Mouse (Mus musculus): ENCODE measurements around the gene Cntn1. TPM values are rescaled to one million over a fixed set of nuclear protein-coding genes. Genes with fewer than 3 reads are reported as not detected.

Cntn1 gene
- polyA plus RNA-seq, 1 experiment from 2014 or later = 0.51 TPM

DNA sequence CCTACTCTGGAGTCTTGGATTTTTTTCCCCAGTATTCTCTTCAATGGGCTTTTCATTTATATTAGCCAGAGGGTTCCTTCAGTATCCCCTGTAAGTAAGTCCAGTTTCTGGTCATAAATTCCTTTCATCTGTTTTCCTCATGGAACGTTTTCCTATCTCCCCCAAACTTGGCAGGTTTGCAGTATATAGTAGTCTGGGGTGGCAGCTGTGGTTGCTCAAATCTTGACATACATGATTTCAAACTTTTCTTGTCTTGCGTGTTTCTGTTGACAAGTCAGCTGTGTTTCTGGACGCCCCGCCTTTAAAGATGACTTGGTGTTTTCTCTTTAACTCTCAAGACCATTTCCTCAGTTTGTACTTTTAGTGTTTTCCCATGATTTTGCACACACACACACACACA is 155.7 kb downstream of the Cntn1 start:
- ATAC-seq (ENCODE audit: insufficient read depth) = peak; percentile 47; the same call in 1 of the 2 replicates
- Histone ChIP-seq H3K27ac (ENCODE audit: low read depth) (no peak overlapping the region), H3K4me3 (ENCODE audit: low read depth, low read length) (no peak overlapping the region), H3K4me2 (no peak overlapping the region), H3K27me3 (ENCODE audit: insufficient read depth, low read length) (no peaks in the 10 kb centered on the region), H3K4me1 (ENCODE audit: insufficient read depth) (no peaks in the 10 kb centered on the region), H3K36me3 (ENCODE audit: insufficient read depth) (no peaks in the 10 kb centered on the region), H3K9ac (no peak overlapping the region), H3K9me3 (ENCODE audit: low read depth, low read length) (no peaks in the 10 kb centered on the region)
- no peak for TF ChIP-seq CTCF (IDR thresholded peaks at IDR 0.05; ENCODE audit: low read depth)
- DNase-seq = peak; percentile 68
- WGBS = 43% methylated on average over 4 of the region's 4 CpGs

DNA sequence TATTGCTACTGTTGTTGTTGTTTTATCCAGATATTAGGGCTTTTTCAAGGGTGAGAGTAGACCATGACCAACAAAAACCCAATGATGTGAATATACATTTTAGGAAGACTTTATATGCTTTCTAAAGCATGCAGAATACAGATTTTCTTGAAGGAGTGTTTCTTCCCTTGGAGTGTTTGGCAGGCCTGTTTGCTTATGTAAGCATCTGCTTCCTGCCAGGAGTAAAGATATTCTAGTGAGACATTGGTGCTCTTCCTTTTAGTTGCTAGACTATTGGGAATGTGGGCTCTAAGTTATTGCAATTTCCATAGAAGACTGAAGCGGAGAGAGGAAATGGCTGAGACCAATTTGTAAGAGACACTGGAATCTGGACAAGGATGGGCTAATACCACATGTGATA is 158.8 kb downstream of the Cntn1 start:
- H3K4me1 ChIP-seq (ENCODE audit: insufficient read depth) = no peaks in the 10 kb centered on the region
- H3K27ac ChIP-seq (ENCODE audit: low read depth) = no peak overlapping the region
- no peak overlapping the region for H3K4me2 ChIP-seq
- H3K4me3 ChIP-seq (ENCODE audit: low read depth, low read length) = no peak overlapping the region
- no peak overlapping the region for H3K9ac ChIP-seq
- no peaks in the 10 kb centered on the region for H3K36me3 ChIP-seq (ENCODE audit: insufficient read depth)
- WGBS = 72% methylated on average over 1 of the region's 1 CpGs
- ATAC-seq (ENCODE audit: insufficient read depth) (no peak), DNase-seq (peak; percentile 14)
- no peak for TF ChIP-seq CTCF (IDR thresholded peaks at IDR 0.05; ENCODE audit: low read depth)
- H3K27me3 ChIP-seq (ENCODE audit: insufficient read depth, low read length) = no peaks in the 10 kb centered on the region
- H3K9me3 ChIP-seq (ENCODE audit: low read depth, low read length) = no peaks in the 10 kb centered on the region

DNA sequence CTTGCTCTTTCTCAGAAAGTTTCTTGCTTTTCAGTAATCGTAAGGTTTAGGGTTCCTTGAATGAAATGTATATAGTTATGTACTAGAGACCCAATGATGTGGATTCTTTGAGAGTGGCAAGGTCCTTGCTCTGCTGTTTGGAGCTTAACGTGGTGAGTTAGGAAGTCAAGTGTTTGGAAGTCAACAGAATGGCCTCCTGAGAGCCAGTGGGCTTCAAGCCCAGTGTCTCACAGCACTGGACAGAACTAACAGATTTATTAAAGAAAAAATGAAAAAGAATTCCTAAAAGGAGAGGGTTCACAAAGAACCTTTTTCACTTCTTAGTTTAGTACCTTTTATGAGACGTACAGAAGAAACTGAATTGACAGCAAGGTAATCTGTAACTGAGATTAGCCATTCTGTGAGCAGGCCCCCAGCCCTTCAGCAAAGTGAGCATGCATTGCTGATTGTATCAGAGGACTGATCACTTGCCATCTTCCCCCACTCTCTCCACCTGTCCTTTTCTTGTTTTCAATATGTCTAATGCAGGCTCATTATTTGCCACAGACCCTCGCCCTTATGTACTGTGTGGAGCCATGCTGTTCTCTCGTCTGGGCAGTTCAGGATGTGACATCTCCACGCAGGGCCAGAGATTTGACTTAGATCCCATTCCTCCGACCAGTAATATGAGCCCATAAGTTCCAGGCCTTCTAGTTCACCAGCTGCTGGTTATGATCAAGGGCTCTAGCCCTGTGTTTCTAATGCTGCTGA is 159.7 kb downstream of the Cntn1 start:
- no peak for TF ChIP-seq CTCF (IDR thresholded peaks at IDR 0.05; ENCODE audit: low read depth)
- H3K4me3 ChIP-seq (ENCODE audit: low read depth, low read length) = no peak overlapping the region
- 74% methylated on average over 7 of the region's 7 CpGs for WGBS
- no peaks in the 10 kb centered on the region for H3K9me3 ChIP-seq (ENCODE audit: low read depth, low read length)
- H3K27ac ChIP-seq (ENCODE audit: low read depth) = no peak overlapping the region
- no peak for ATAC-seq (ENCODE audit: insufficient read depth)
- H3K27me3 ChIP-seq (ENCODE audit: insufficient read depth, low read length) = no peaks in the 10 kb centered on the region
- DNase-seq = no peak
- no peaks in the 10 kb centered on the region for H3K36me3 ChIP-seq (ENCODE audit: insufficient read depth)
- H3K9ac ChIP-seq = no peak overlapping the region
- no peak overlapping the region for H3K4me2 ChIP-seq
- H3K4me1 ChIP-seq (ENCODE audit: insufficient read depth) = no peaks in the 10 kb centered on the region

DNA sequence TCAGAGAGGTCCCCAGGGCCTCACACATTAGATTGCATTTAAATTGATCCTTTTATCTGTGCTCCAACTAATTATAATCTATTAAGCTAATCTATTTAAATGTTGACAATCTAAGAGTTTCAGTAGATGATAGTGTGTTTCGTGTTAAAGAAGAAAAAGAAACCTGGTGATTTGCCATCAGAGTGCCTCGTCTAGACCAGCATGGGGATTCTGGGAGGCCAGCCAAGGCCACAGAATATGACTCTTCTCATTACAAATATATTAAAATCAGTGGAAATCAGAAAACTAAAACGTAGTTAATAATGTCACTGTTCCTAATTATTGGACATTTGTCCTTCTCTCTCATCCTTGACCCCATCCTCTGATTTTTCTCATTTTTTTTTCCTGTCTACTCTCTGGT is 164.9 kb downstream of the Cntn1 start:
- TF ChIP-seq CTCF (IDR thresholded peaks at IDR 0.05; ENCODE audit: low read depth) = no peak
- no peak for DNase-seq
- H3K4me3 ChIP-seq (ENCODE audit: low read depth, low read length) = no peak overlapping the region
- H3K9me3 ChIP-seq (ENCODE audit: low read depth, low read length) = no peaks in the 10 kb centered on the region
- no peak for ATAC-seq (ENCODE audit: insufficient read depth)
- no peaks in the 10 kb centered on the region for H3K36me3 ChIP-seq (ENCODE audit: insufficient read depth)
- no peak overlapping the region for H3K27ac ChIP-seq (ENCODE audit: low read depth)
- H3K4me1 ChIP-seq (ENCODE audit: insufficient read depth) = no peaks in the 10 kb centered on the region
- no peak overlapping the region for H3K9ac ChIP-seq
- 48% methylated on average over 3 of the region's 3 CpGs for WGBS
- H3K4me2 ChIP-seq = no peak overlapping the region
- H3K27me3 ChIP-seq (ENCODE audit: insufficient read depth, low read length) = no peaks in the 10 kb centered on the region

DNA sequence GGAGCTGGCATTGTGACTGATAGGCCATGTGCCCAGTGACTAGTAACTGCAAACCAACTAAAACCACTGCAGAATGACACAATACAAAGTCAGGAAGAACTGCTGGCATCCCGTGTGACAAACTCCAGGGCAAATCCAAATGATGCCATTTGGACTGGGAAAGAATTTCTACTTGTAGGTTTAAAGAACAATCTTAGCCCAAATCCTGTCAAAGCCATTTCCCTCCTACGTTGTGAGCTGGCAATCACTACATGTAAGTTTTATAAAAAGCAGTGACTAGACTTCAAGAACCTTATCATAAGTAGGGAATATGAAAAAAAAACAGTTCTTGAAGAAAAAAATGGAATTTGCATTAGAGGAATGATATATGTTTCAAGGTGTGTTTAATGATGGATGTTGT is 170.5 kb downstream of the Cntn1 start:
- Histone ChIP-seq H3K27me3 (ENCODE audit: insufficient read depth, low read length) (no peaks in the 10 kb centered on the region), H3K36me3 (ENCODE audit: insufficient read depth) (no peaks in the 10 kb centered on the region), H3K4me3 (ENCODE audit: low read depth, low read length) (no peak overlapping the region), H3K9ac (no peak overlapping the region), H3K4me2 (no peak overlapping the region), H3K9me3 (ENCODE audit: low read depth, low read length) (no peaks in the 10 kb centered on the region), H3K4me1 (ENCODE audit: insufficient read depth) (no peaks in the 10 kb centered on the region), H3K27ac (ENCODE audit: low read depth) (no peak overlapping the region)
- 68% methylated on average over 2 of the region's 2 CpGs for WGBS
- ATAC-seq (ENCODE audit: insufficient read depth) (no peak), DNase-seq (no peak)
- no peak for TF ChIP-seq CTCF (IDR thresholded peaks at IDR 0.05; ENCODE audit: low read depth)

DNA sequence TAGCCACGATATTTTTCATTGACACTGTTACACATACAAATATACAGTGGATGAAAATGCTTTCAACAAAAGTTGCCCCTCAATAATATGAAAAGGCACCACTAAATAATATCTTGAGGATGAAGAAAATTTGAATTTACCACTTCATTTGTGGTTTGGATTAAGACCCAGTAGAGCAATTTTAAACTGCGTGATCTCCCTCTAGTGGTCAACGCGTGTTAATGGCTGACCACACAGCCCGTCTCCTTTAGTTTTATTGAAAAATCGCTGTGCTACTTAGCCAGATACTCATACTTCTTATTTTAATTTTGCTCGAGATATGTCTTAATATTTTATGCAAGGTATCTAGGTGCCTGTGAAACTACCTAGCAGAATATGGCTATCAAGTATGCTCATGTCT is 180.4 kb downstream of the Cntn1 start:
- no peak overlapping the region for H3K27ac ChIP-seq (ENCODE audit: low read depth)
- peak; percentile 62; the same call in 1 of the 2 replicates for ATAC-seq (ENCODE audit: insufficient read depth)
- no peaks in the 10 kb centered on the region for H3K27me3 ChIP-seq (ENCODE audit: insufficient read depth, low read length)
- WGBS = 17% methylated on average over 7 of the region's 7 CpGs
- no peak overlapping the region for H3K4me3 ChIP-seq (ENCODE audit: low read depth, low read length)
- H3K4me1 ChIP-seq (ENCODE audit: insufficient read depth) = no peaks in the 10 kb centered on the region
- H3K9me3 ChIP-seq (ENCODE audit: low read depth, low read length) = no peaks in the 10 kb centered on the region
- no peak overlapping the region for H3K4me2 ChIP-seq
- TF ChIP-seq CTCF (IDR thresholded peaks at IDR 0.05; ENCODE audit: low read depth) = peak; percentile 79
- DNase-seq = peak; percentile 86
- no peaks in the 10 kb centered on the region for H3K36me3 ChIP-seq (ENCODE audit: insufficient read depth)
- no peak overlapping the region for H3K9ac ChIP-seq

DNA sequence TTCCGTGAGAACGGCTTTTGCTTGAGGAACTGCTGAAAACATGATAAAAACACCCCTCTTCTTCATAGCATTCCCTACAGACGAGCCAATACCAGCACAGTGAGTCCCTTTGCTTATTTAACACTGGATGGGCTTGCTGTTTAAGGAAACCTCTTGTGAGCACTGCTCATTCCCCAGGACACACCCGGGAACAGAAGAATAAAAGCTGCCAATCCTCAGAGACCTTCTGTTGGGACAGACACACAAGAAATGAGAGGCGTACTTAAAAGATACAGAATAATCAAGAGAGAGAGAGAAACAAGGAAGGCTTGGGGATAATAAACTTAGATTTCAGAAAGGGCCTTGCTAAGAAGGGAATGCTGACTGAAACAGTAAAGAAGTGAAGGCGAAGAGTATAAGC is 184.9 kb downstream of the Cntn1 start:
- no peaks in the 10 kb centered on the region for H3K4me1 ChIP-seq (ENCODE audit: insufficient read depth)
- H3K27me3 ChIP-seq (ENCODE audit: insufficient read depth, low read length) = no peaks in the 10 kb centered on the region

More for the DNA sequence above, 184.9 kb downstream of the Cntn1 start:
- no peak for ATAC-seq (ENCODE audit: insufficient read depth)
- DNase-seq = no peak
- no peaks in the 10 kb centered on the region for H3K9me3 ChIP-seq (ENCODE audit: low read depth, low read length)
- no peak overlapping the region for H3K27ac ChIP-seq (ENCODE audit: low read depth)
- 66% methylated on average over 6 of the region's 6 CpGs for WGBS
- no peak overlapping the region for H3K9ac ChIP-seq
- no peak for TF ChIP-seq CTCF (IDR thresholded peaks at IDR 0.05; ENCODE audit: low read depth)
- no peaks in the 10 kb centered on the region for H3K36me3 ChIP-seq (ENCODE audit: insufficient read depth)
- no peak overlapping the region for H3K4me3 ChIP-seq (ENCODE audit: low read depth, low read length)
- H3K4me2 ChIP-seq = no peak overlapping the region
